Mouse (Mus musculus) mouse embryonic stem cell (cell line): Measurements from ENCODE around the gene Mylk.

ENCODE experiments used
- in situ Hi-C, 2 experiments: fragments of 300-500 bp; cut with MboI; formaldehyde crosslinking; loops; 1 replicate in 1 of 2; 3 replicates in 1 of 2; pipeline ENCODE4 v1.14.3; 2019 to 2020; ENCODE audit warnings: low sequenced_read_pairs in 2 of 2, low pct_unique_long_range_greater_than_20kb in 1 of 2, mixed read lengths in 1 of 2; ENCODE audit not compliant: unreplicated experiment in 1 of 2

The Mylk gene

DNA sequence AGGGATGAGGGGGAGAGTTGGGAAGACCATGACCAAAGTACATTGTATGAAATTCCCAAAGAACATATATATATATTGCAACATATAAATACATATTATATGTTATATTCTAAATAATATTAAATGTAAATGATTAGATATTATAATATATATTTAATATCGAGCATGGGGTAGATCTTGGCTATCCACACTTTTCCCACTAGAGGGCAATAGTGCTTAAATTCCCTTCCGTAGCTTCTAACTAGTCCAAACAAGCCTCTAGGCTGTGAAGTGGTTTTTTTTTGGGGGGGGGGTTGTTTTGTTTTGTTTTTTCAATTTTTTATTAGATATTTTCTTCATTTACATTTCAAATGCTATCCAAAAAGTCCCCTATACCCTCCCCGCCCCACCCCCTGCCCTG is 152.0 kb downstream of the Mylk start:
- in situ Hi-C loops, result no loop called here

DNA sequence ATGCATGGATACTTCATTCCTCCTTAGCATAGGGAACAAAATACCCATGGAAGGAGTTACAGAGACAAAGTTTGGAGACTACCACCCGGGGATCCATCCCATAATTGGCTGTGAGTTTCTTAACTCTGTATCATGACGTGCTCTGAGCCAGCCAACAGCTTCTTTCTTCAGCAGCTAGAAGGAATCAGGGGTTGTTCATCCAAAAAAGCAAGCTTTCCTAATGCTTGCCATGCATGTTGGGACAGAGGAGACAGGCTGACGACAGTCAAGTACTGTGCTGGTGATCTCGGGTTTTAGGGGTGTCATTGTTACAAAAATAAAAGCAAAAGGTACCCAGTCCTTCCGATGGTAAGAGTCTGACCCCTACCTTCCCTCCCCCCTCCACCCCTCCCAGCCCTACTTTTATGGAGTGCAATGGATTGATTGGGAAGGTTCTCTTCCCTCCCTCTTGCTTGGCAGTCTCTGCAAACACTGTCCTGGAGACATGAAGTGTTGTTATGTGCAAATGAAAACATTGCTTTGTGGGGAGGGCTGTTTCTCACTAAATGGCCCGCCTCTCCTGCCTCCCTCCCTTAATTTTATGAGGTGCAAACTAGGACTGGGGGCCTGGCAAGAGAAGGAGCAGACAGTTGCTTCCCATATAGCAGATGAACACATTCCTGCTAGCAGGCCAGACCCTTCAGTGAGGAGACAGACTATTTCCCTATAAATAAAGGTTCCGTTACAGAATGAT is 153.2 kb downstream of the Mylk start:
- in situ Hi-C loops, result no loop called here

DNA sequence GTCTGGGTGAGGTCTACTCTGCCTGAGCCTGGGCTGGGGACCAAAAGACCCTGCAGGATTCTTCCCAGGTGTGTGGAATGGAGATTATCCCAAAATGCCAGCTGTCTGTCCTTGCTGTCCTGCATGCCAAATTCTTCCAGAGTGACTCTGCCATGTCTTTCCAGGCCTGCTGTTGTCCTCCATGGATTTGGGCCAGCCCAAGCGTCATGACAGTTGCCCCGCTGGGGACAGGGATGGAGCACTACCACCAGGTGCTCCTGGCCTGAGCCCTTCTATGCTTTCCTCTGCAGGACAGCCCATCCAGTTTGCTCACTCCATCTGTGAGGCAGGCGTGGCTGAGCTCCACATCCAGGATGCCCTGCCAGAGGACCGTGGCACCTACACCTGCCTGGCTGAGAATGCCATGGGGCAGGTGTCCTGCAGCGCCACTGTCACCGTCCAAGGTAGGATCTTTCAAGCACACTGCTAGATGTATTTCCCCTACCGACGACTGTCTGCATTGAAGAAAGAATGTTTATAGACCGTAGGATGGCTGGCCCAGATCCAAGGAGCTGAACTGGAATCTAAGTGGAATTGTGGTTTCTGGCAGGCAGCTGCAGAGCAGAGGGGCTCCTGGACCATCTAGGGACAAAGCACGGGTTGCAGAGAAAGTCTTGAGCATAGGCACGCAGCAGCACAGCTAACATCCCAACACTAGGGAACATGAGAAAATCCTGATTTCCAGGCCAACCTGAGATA is 154.2 kb downstream of the Mylk start:
- in situ Hi-C loops, result no loop called here

DNA sequence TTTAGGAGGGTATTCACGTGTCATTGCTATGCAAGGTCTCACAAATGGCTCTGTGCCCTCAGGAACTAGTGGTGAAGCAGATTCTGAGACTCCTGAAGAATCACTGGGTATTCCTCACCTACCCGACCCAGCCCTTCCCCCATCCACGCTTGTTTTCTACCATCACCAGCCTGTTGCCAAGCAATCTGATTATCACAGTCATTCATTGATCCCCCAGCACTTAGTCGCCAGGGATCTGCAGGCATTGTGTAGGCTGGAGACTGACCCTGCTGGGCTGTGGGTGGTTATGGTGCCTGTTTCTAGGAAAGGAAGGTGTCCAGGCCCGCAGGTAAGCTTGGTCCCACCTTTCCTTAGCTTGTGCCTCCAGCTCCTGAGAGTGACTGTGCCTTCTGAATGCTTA is 155.0 kb downstream of the Mylk start:
- in situ Hi-C loops, result no loop called here

DNA sequence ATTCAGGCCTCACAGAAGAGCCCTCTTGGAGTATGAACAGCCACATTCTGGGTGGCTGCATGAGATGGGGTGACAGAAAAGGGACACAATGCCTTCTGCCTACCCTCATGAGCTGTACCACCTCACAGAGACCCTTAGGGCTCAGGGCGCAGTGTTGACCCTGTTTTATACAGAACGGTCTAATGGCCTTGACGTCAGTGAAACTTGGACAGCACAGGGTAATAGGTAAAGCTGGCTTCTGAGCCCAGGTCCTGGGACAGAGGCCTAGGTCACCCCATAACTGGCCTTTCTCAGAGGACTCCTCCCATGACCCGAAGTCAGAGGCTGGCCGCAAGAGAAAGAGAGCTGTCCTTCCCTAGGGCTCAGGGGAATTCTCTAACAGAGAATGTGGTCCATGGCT is 155.5 kb downstream of the Mylk start:
- in situ Hi-C loops, result no loop called here

DNA sequence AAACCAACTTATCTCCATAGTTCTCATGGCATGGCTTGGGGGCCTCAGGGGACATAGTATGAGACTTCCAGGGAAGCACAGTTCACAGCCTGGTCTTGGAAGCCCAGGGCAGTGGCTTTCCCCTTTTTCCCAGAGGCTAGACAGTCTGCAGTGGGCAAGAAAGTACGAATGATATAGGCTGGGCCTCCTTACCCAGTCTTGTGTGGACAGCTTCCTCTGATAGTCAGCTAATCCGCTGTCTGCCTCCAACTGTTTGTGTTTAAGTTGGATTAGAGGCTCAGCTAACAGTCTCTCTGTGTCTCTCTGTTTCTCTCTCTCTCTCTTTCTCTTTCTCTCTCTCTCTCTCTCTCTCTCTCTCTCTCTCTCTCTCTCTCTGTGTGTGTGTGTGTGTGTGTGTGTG is 156.0 kb downstream of the Mylk start:
- in situ Hi-C loops, result no loop called here

DNA sequence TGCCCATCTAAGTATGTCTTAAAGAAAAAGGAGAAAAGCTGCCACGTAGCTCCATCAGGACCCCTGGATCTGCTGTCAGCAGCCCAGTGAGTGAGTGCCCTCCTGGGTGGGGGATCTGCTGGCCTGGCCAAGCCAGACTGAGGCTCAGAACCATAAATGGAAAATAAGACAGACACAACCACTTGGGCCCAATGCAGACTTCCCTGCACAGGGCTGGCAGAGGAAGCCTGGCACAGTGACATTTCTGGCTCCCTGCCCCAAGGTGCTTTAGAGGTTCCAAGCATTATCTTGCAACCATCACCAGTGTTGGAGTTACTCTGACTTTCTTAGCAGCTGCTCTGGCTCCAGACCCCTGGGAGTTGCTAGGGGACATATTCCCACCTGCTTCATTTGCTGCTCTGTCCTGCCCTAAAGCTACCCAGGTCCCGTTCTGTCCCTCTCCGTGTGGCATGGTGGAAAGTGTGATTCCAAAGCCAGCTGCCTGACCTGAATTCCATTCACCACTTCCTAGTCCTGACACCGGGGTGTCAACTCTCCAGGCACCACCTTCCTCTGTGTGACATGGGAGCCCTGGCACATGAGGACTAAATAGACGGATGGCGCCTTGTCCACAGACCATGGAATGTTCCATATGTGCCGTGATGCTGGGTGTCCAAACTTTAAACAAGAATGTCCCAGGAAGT is 156.7 kb downstream of the Mylk start:
- in situ Hi-C loops, result no loop called here

DNA sequence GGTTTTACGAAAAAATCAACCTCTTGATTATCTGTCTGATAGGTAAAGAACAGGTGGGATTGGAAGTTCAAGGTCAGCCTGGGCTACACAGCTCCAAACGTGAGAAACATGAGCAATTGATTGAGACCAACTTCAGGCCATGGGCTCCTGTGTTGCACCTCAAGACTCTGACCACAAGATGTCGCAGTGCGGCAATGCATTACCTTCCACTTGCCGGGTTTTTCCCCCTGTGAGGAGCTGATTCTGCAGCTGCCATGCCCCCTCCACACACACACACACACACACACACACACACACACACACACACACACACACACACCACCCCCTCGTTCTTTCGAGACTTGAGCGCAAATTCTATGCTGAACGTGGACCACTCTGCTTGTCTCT is 157.3 kb downstream of the Mylk start:
- in situ Hi-C loops, result no loop called here

DNA sequence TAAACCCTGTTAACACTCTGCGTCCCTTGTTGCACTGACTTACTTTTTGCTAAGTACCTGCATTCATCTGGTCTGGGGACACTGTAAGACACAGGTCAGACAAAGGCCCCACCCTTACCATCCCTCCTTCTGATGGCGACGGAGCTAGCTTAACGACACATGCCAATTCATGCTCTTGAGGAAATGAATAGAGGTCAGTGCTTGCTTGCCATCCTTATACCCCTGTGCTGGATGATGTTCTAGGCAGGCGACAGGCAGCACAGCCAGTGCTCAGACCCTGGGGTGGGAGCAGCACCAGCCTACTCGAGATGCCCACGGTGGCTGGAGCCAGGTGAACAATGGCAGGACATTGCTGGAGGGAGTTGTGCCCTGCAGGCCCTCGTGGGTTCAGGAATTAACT is 157.8 kb downstream of the Mylk start:
- in situ Hi-C loops, result no loop called here

DNA sequence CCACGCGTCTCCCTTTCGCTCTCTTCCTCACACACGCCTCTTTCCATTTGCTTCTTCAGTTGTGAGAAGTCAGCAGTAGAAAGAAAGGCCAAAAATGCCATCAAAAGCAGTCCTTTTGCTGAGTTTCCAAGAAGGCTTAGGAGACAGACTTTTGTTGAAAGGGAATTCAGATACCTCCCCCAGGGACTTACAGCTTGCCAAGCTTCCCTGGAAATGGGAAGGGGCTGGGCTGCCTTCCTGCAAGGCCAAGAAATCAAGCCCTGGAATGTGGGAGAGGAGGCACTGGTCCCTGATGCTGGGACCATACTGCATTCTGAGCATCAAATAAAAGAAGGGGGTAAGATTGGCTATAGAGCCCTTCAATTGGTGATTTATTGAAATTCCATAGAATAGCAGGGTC is 159.9 kb downstream of the Mylk start:
- in situ Hi-C loops, result loop anchor here in 1 of 2 experiments (5.0 kb wide), 1 partner anchor 67 kb away; no protein-coding TSS in a partner anchor

DNA sequence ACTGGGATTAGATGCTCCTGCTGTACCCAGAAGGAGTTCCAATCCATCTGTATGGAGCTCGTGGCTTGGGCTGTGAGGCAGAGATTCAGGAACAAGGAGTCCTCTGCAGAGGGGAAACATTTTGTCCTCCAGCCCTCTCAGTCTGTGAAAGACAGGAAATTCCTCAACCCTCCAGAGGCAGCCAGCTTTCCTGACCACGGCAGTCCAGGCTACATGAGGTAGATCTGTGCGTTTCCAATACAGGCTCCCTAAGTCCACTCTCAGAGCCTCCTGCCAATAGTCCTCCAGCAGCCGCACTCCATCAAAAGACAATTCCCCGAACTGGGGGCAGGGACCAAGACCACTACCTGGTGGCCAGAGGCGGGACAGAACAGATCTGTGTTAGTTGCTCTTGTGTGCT is 164.4 kb downstream of the Mylk start:
- in situ Hi-C loops, result loop anchor here in 1 of 2 experiments (5.0 kb wide), 1 partner anchor 63 kb away; no protein-coding TSS in a partner anchor

DNA sequence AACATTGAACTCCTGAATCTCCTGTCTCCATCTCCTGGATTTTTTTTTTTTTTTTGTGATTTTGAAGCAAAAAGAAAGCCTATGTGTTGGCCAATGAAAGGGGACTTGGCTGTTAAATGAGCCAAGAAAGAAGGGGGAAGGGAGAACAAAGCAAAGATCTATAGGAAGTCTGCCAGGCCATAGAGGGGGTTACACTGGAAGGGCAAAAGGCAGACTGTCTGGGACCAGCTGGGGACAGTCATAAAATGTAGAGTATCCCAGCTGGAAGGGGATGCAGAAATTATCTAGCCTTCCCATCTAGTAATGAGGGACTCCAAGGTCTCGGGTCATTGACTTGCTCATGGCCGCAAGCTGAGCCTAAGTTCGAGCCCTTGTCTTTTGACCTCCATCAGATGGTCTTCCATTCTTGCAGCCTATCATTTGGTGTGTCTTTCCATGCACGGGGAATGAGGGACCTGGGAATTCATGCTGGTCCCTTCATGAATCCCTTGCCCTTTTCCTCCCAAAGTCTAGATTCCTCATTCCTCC is 172.4 kb downstream of the Mylk start:
- in situ Hi-C loops, result no loop called here

DNA sequence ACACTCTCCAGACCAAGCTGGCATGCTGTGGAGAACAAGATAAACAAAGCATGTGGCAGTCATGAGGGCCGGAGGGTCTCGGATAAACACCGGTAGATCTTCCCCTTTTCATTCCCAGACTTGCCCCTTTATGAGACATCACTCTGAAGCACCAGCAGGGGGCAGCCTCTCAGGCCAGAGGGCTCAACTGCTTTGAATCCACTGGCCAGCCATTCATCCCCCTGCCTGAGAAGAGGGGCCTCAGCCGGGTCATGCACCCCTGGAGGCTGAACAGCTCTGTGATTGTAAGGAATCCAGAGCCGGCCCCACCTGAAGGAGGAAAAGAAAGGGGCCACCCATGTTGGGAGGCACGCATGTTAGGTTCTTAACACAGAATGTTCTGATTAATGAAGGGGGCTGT is 175.2 kb downstream of the Mylk start:
- in situ Hi-C loops, result no loop called here

DNA sequence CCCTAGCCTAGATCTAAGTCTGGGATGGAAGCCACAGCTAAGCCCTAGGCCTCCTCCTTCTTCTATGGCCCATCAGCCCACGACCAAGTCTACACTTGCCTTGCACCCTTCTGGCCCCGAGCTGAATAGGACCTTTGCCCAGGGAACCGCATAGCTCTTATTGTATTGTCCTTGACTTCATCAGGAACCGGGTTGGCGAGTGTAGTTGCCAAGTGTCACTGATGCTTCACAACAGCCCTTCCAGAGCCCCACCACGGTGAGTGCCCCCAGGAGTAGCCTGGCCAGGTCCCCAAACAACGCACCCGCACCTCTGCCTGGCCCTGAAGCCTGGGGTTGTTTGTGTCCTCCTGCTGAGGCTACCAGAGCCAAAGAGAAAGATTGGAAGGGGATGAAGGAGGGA is 175.9 kb downstream of the Mylk start:
- in situ Hi-C loops, result no loop called here

DNA sequence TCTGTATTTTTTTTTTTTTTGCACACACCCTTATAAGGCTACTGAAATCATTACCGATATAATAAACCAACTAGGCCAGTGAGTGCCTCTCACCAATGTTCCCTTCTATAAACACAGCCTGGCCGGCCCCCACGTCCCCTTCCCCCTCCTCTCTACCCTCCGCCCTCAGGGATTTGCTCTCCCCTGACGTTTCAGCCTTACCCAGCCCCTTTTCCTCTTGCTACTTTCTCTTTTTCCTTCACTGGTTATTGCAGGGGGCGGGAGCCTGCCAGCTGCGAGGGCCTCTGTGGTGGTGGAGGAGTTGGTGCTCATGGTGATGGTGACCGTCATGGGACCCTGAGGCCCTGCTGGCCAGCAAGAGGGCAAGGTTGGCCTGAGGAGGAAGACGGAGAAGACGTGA is 176.3 kb downstream of the Mylk start:
- in situ Hi-C loops, result no loop called here

DNA sequence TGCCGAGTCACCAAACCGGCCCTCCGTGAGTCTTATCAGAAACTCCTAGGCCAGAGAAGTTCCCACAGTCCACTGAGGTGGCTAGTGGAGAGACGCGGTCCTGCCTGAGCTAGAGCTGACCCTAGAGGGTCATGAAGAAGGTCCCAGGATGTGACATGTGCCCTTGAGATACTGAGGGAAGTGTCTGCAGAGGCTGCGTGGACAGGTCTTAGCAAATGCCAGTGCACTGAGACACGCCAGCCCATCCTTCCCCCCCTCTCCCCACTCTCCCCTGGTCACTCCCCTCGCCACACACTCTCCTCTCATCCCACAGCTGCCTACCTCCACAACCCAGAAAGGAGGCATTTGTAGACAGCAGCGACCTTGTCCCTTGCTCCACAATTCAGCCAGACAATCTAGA is 178.6 kb downstream of the Mylk start:
- in situ Hi-C loops, result no loop called here

DNA sequence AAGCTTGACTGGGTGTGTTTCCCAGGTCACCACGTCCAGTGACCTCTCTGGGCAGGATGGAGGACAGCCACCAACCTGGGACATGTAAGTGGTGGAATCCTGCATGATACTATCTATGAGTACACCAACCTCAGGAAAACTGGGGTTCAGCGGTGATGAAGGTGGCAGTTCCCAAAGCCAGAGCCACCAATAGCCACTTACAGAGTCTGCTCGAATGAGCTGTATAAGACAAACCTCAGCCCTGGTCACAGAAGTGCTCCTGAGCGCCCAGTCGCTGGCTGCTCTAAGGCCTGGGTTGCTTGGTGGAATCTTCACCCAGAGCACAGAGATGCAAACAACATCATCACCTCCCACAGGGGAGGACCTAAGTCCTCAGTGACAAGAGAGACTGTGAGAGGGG is 179.3 kb downstream of the Mylk start:
- in situ Hi-C loops, result no loop called here

DNA sequence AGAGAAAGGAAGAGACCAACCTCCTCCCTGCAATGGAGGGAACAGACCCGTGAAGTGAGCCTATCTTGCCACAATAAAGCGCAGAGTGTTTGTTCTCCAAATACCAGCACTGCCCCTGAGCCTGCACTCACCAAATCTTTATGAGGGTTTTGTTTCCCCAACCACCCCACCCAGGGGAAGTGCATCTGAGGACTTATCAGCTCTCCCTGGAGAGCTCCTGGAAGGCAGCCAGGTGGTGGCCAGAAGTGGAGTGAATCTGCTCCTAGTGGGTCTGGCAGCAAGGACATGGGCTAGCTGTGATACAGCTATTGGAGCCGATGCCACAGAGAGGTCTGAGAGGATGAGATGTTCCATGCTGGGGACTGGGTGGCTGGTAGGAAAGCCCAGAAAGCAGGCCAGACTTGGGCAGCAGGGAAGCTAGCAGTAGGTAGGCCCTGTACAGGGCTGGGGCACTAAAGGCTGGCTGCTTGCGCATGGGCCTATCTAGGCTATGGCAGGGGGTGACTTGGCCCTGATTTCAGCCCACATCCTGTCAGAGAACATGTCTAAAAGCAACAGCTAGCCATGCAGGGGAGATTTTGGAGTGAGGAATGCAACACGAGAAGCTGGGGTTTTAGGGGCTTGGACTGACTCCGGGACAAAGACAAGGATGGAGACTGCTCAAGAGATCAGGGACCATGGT is 180.1 kb downstream of the Mylk start:
- in situ Hi-C loops, result no loop called here
